Mouse (Mus musculus) C2C12 (cell line): ENCODE data around the gene Gad2. TPM values are rescaled to one million over a fixed set of nuclear protein-coding genes. Genes with fewer than 3 reads are reported as not detected.

Source experiments
- H3K27me3 ChIP-seq: one replicate; pipeline ENCODE4 v1.6.1; 2011; ENCODE audit not compliant: control insufficient read depth, insufficient read depth, insufficient read length
- H3K36me3 ChIP-seq: one replicate; pipeline ENCODE4 v1.6.1; 2011; ENCODE audit not compliant: control insufficient read depth, insufficient read depth
- H3K4me3 ChIP-seq: one replicate; pipeline ENCODE4 v1.5.1; 2011; ENCODE audit warnings: mild to moderate bottlenecking, control low read depth; ENCODE audit not compliant: poor library complexity, insufficient read depth, severe bottlenecking
- H3K79me2 ChIP-seq: one replicate; pipeline ENCODE4 v1.6.1; 2011; ENCODE audit not compliant: control insufficient read depth, insufficient read depth
- H3K79me3 ChIP-seq: one replicate; pipeline ENCODE4 v1.6.1; 2011; ENCODE audit warnings: low read depth, control low read depth
- H3ac ChIP-seq: one replicate; pipeline ENCODE3; 2011; ENCODE audit warnings: low read depth; ENCODE audit not compliant: control insufficient read depth, insufficient read length
- CEBPB ChIP-seq: IDR thresholded peaks from one replicate; pipeline ENCODE4 v1.6.1; 2011; ENCODE audit warnings: low read depth, mild to moderate bottlenecking, control low read depth, moderate library complexity
- CTCF ChIP-seq: IDR thresholded peaks from one replicate; pipeline ENCODE4 v1.5.1; 2011; ENCODE audit not compliant: control insufficient read depth, insufficient read depth, insufficient read length
- FOSL1 ChIP-seq: IDR thresholded peaks from one replicate; pipeline ENCODE4 v1.8.0; 2011; ENCODE audit warnings: mild to moderate bottlenecking, low read length; ENCODE audit not compliant: poor library complexity, insufficient read depth, severe bottlenecking
- MAX ChIP-seq: IDR thresholded peaks from one replicate; pipeline ENCODE4 v1.6.1; 2011; ENCODE audit warnings: mild to moderate bottlenecking, control low read depth
- MYOD1 ChIP-seq: IDR thresholded peaks from one replicate; pipeline ENCODE4 v1.6.1; 2011; ENCODE audit warnings: low read depth; ENCODE audit not compliant: control insufficient read depth, insufficient read length
- MYOG ChIP-seq: IDR thresholded peaks from one replicate; pipeline ENCODE4 v1.6.1; 2011; ENCODE audit not compliant: control insufficient read depth, insufficient read length; ENCODE audit errors: extremely low read depth
- USF1 ChIP-seq: IDR thresholded peaks from one replicate; pipeline ENCODE4 v1.6.1; 2011; ENCODE audit warnings: low read depth, mild to moderate bottlenecking, control low read depth, moderate library complexity
- polyA plus RNA-seq: library from polyadenylated mRNA; unstranded; fragments of >200 nt; fragmentation: generic; extraction: Trizol; gene quantifications from one replicate; pipeline ENCODE4 v1.2.1, GENCODE M21; 2012; ENCODE audit warnings: missing spikeins

Gad2 gene
- polyA plus RNA-seq, 1 experiment, result not detected

- H3K79me2 ChIP-seq, result no peaks in the 10 kb centered on the region
- H3K79me3 ChIP-seq, result no peaks in the 10 kb centered on the region
- H3ac ChIP-seq, result no peak overlapping the region
Observed at GRCm38 (mm10) chr2:22721522-22722470, 99.8 kb downstream of the Gad2 start.

GRCm38 (mm10) chr2:22723927-22724534 lies 102.0 kb downstream of the Gad2 start:
- no peaks in the 10 kb centered on the region for H3K79me2 ChIP-seq
- TF ChIP-seq USF1 (peak; percentile 11), MAX (peak; percentile 28), FOSL1 (peak; percentile 81), CTCF (no peak)
- no peaks in the 10 kb centered on the region for H3K79me3 ChIP-seq
- no peaks in the 10 kb centered on the region for H3K27me3 ChIP-seq
- H3K36me3 ChIP-seq, result no peaks in the 10 kb centered on the region
- H3K4me3 ChIP-seq, result no peak overlapping the region
- H3ac ChIP-seq, result no peak overlapping the region

More at GRCm38 (mm10) chr2:22721522-22722470, 99.8 kb downstream of the Gad2 start:
- Histone ChIP-seq H3K27me3 (no peaks in the 10 kb centered on the region), H3K4me3 (no peak overlapping the region), H3K36me3 (no peaks in the 10 kb centered on the region)
- TF ChIP-seq MYOD1 (no peak), CTCF (peak; percentile 36), MAX (peak; percentile 11)

DNA sequence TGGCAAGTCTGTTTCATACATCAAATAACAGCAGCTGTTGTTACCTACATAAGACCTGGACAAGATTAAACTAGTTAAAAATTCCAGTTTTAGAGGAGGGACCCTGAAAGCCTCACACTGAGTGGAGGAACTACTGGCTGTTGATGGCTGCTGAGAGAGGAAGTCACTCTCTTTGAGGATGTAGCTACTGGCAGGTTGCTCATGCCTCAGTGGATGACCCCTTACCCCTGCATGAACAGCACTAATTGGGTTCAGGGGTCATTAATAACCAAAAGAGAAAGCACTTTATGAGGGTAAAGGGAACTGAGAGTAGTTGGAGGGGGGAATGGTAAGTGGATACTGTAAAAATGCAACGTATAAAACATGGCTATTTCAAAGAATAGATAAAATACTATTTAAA lies 105.1 kb downstream of the Gad2 start:
- H3K79me3 ChIP-seq, result no peaks in the 10 kb centered on the region
- TF ChIP-seq MAX, result no peak
- TF ChIP-seq USF1, result no peak
- TF ChIP-seq CEBPB, result no peak
- no peak for TF ChIP-seq FOSL1
- TF ChIP-seq MYOD1, result no peak
- TF ChIP-seq CTCF, result no peak
- no peak for TF ChIP-seq MYOG
- no peaks in the 10 kb centered on the region for H3K27me3 ChIP-seq
- H3K36me3 ChIP-seq, result no peaks in the 10 kb centered on the region
- no peak overlapping the region for H3K4me3 ChIP-seq
- H3K79me2 ChIP-seq, result no peaks in the 10 kb centered on the region
- H3ac ChIP-seq, result no peak overlapping the region

DNA sequence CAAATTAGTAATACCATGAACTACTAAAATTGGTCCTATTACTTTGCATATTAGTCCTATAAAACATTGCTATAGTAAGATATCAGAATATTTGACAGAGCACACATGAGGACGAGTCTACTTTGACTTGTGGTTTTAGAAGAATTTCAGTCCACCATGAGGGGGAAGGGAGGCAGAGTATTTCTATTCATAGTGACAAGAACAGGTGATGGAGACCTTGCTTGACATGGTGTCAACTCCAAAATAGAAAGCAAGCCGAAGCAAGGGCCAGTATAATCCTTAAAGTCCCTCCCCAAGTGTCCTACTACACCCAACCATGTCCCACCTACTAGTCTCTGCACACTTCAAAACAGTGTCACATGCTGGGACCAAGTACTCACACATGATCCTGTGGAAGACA lies 114.1 kb downstream of the Gad2 start:
- Histone ChIP-seq H3K79me2 (no peaks in the 10 kb centered on the region), H3K27me3 (no peaks in the 10 kb centered on the region), H3K36me3 (no peaks in the 10 kb centered on the region), H3ac (no peak overlapping the region), H3K4me3 (no peak overlapping the region), H3K79me3 (no peaks in the 10 kb centered on the region)
- no peak for TF ChIP-seq FOSL1
- TF ChIP-seq MYOD1, result no peak
- no peak for TF ChIP-seq CEBPB
- TF ChIP-seq MYOG, result no peak
- no peak for TF ChIP-seq USF1

GRCm38 (mm10) chr2:22739369-22739768 lies 117.4 kb downstream of the Gad2 start:
- H3K27me3 ChIP-seq, result no peaks in the 10 kb centered on the region

GRCm38 (mm10) chr2:22740441-22740840 lies 118.4 kb downstream of the Gad2 start:
- H3K79me3 ChIP-seq, result no peaks in the 10 kb centered on the region
- H3ac ChIP-seq, result no peak overlapping the region
- no peak overlapping the region for H3K4me3 ChIP-seq
- H3K79me2 ChIP-seq, result no peaks in the 10 kb centered on the region
- no peak for TF ChIP-seq FOSL1
- TF ChIP-seq CEBPB, result no peak
- no peak for TF ChIP-seq MYOG
- TF ChIP-seq USF1, result no peak
- no peak for TF ChIP-seq MAX
- no peak for TF ChIP-seq CTCF
- no peak for TF ChIP-seq MYOD1
- H3K36me3 ChIP-seq, result no peaks in the 10 kb centered on the region
- no peaks in the 10 kb centered on the region for H3K27me3 ChIP-seq

More at GRCm38 (mm10) chr2:22739369-22739768, 117.4 kb downstream of the Gad2 start:
- no peaks in the 10 kb centered on the region for H3K79me2 ChIP-seq
- no peak overlapping the region for H3ac ChIP-seq
- TF ChIP-seq MYOD1 (no peak), CTCF (no peak), USF1 (no peak), FOSL1 (no peak), MYOG (no peak), CEBPB (no peak), MAX (no peak)
- no peak overlapping the region for H3K4me3 ChIP-seq
- no peaks in the 10 kb centered on the region for H3K79me3 ChIP-seq
- no peaks in the 10 kb centered on the region for H3K36me3 ChIP-seq
